Mouse (Mus musculus): ENCODE data around the gene Rora.

- TF ChIP-seq USF1 (IDR thresholded peaks at IDR 0.05; ENCODE audit: low read depth): no peak
- TF ChIP-seq CTCF (IDR thresholded peaks at IDR 0.05; ENCODE audit: control insufficient read depth, insufficient read depth, insufficient read length): no peak
Observed at GRCm38 (mm10) chr9:68852201-68852600, 198.6 kb downstream of the Rora start.
